Mouse (Mus musculus) CH12.LX (cell line): ENCODE results near the gene Olfr960.

ENCODE experiments used
- CHD2 ChIP-seq: IDR thresholded peaks from 2 replicates; pipeline ENCODE4 v1.6.1; 2011; ENCODE audit warnings: low read length, improper control_type of control experiment
- CTCF ChIP-seq, 2 experiments: IDR thresholded peaks in 1 of 2; conservative IDR thresholded peaks in 1 of 2; 2 replicates each; pipeline ENCODE4 v1.5.1; 2011 to 2012; ENCODE audit warnings: low read depth in 2 of 2, low read length in 2 of 2, improper control_type of control experiment in 1 of 2, inconsistent platforms in 1 of 2, mild to moderate bottlenecking in 1 of 2, moderate library complexity in 1 of 2
- EP300 ChIP-seq: IDR thresholded peaks from 2 replicates; pipeline ENCODE4 v1.6.1; 2011; ENCODE audit warnings: low read length, improper control_type of control experiment
- MAX ChIP-seq: IDR thresholded peaks from 2 replicates; pipeline ENCODE4 v1.6.1; 2011; ENCODE audit warnings: low read length, improper control_type of control experiment
- POLR2A ChIP-seq: IDR thresholded peaks from 2 replicates; pipeline ENCODE4 v1.6.1; 2011; ENCODE audit warnings: low read depth, mild to moderate bottlenecking, improper control_type of control experiment, low read length

- TF ChIP-seq MAX = no peak
- no peak for TF ChIP-seq CTCF (conservative IDR thresholded peaks at IDR 0.05 in 1 of 2, IDR thresholded peaks at IDR 0.05 in 1 of 2; ENCODE audit: low read depth in 2 of 2, low read length in 2 of 2)
- no peak for TF ChIP-seq CHD2
- no peak for TF ChIP-seq POLR2A
- no peak for TF ChIP-seq EP300
Observed at GRCm38 (mm10) chr9:39633913-39634594, 12.9 kb downstream of the Olfr960 start.
